Mouse (Mus musculus): ENCODE data around the gene Gmppb.

DNA sequence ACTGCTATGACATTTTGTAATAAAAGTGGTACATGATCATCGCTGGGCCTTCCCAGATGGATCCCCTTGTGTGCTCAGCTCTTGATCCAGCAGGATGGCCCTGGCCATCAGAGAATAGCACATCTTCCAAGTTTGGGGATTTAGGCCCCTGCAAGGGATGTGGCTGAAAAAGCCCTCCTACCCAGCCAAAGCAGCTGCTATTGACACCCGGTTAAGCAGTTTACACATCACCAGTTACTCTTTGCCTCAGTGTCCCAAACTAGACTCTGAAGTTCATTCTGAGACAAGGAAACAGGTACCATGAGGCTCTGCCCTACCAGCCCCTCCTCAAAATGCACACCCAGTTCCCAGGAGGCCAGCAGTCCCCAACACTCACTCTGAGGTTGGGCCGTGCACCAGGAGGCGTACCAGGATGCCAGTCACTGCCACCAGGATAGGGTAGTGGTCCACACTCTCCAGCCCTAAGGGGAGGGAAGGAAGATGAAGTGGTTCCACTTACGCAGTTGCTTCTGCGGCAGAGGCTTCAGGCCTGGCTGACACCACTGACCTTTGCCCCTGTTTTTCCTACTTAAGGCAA is 6.7 kb downstream of the Gmppb start:
- no peak for TF ChIP-seq CTCF (IDR thresholded peaks at IDR 0.05; ENCODE audit: low read depth)
- no peak for TF ChIP-seq EP300 (IDR thresholded peaks at IDR 0.05; ENCODE audit: low read depth)

Data from liver, embryonic 14.5 days (tissue).